Mouse (Mus musculus): ENCODE measurements around the gene Olfr322.

DNA sequence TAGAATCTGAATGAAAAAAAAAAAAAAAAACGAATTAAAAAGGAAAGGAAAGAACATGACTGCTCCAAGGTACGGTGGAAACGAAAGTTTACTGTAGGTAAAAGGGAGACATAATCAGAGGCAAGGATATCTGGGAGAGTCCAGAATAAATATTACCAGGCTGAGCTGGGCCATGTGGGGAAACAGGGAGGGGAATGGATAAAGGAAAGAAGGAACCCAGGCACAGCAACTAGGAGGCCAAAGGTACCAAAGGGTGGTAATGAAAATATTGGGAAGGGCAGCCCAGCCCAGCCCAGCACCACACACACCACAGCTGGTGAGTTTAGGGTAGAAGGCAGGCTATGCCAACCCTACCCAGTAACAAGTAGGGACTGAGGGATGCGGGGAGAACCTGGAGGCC, 23.7 kb upstream of the Olfr322 start:
- TF ChIP-seq GATA1 (IDR thresholded peaks at IDR 0.05; ENCODE audit: borderline replicate concordance, low read length) (no peak), FLI1 (IDR thresholded peaks at IDR 0.05; ENCODE audit: low read length) (no peak)
